Mouse (Mus musculus) kidney, postnatal 36 days (tissue): ENCODE data around the gene Elovl6.

Experiments
- DNase-seq, 2 experiments: peaks; one replicate each; pipeline ENCODE4 v3.0.0; 2021 to 2022; ENCODE audit warnings: mixed read lengths in 2 of 2

Gene Elovl6

DNA sequence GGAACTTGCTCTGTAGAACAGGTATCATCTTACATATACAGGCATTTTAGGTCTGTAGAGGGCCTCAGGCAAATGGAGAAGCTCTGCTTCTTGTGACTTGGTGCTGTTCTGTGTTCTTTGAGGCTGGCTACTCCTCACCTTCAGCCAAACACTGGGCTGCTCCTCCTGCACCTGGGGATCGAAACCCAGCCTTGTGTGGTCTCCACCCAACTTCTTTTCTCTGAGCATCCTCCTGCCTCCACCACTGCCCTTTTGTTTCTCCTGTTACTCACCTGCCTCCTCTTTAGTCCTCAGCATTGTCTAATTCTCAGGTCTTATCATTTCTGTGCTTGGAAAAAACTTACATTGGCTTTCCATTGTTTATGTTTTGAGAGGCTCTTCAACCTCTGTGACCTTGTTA lies 12.1 kb downstream of the Elovl6 start:
- DNase-seq: no peak

DNA sequence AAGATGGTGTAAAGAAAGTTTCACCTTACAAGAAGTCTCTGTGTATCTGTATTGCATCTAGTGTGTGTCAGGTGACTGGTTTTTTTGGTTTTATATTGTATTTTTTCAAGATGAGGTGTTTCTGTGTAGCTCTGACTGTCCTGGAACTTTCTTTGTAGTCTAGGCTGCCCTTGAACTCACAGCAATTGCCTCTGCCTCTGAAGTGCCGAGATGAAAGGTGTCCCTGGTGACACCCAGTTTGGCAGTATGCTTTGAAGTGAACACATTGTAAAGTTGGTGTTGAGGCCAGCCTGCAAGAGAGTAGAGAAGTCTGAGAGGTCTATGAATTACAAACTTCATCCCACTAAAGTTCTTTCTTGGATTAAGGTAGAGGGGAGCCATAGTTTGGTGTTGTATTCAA lies 13.1 kb downstream of the Elovl6 start:
- no peak for DNase-seq

DNA sequence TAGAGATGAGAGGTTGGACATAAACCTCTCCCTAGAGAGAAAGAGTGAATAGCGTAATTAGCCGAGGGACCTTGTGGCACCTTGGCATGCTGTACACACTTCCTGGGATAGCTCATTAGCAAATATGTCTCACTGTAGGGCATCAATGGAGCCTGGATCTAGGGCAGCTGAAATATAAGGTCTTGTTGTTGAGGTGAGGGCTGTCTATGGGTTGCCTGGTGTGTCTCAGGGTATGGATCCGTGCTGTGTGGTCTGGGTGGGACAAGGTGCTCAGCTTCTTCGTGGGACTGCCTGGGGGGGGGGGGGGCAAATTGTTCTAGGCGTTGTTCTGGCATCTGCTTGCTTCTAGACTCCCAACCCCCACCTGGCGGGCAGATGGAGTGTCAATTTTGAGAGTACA lies 13.6 kb downstream of the Elovl6 start:
- DNase-seq: no peak

DNA sequence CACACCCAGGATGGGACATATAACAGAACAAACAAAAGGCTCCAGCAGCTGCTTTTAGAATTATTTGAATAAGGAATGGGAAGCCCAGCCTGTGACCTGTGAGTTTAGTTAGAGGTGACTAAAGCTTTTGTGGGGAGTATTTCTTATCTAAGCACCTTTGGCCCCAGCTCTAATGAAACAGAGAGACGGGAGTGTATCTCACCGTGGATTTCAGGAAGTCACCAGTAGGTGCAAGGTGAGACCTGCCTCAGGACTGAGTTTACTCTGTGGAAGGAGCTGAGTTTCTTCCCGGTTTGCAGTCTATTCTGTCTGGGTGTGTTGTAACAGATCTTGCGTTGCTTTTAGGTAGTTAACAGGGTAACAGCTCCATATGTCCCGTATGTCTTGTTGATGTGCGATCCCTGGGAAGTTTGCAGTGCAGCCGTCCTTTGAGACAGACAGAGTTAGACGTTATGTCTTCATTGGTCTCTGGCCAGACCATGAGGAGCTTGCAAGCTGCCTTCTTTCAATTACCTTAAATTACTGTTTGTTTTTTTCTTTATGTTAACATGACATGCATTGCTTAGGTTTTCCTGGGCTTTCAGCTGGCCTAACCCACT lies 15.8 kb downstream of the Elovl6 start:
- DNase-seq: no peak

DNA sequence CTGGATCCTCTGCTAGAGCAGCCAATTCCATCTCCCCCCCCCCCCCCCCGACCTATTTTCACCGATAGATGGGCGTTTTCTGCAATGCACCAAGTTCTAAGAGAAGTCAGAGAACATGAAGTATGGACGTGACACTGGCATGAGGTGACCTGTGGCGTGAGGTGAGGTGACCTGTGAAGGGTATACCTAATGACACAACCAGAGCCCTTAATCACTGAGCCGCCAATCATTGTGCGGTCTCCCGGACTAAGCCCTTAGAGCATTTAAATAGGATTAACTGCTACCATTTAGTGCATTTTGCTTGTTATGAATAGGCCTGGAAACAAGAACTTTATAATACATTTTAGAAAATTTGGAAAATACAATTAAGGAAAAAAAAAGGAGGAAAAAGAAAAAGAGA lies 16.6 kb downstream of the Elovl6 start:
- no peak for DNase-seq

DNA sequence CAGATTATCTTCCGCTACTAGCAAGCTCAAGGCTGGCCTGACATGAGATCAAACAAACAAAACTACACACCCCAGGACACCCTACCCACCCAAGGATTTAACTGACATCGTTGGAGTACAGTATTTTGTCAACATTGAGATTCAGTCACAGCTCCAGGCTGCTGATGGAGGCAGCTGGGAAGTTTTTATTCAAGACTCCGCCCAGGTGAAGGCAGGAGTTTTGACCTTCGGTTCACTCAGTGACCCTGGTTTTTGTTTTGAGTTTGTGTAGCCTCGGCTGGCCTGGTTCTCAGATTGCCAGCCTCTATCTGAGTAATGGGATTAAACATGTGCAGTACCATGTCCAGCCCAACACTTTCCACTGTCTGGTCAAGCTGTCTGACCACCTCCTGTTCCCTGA lies 17.4 kb downstream of the Elovl6 start:
- peak; percentile 35 to 45 for DNase-seq

DNA sequence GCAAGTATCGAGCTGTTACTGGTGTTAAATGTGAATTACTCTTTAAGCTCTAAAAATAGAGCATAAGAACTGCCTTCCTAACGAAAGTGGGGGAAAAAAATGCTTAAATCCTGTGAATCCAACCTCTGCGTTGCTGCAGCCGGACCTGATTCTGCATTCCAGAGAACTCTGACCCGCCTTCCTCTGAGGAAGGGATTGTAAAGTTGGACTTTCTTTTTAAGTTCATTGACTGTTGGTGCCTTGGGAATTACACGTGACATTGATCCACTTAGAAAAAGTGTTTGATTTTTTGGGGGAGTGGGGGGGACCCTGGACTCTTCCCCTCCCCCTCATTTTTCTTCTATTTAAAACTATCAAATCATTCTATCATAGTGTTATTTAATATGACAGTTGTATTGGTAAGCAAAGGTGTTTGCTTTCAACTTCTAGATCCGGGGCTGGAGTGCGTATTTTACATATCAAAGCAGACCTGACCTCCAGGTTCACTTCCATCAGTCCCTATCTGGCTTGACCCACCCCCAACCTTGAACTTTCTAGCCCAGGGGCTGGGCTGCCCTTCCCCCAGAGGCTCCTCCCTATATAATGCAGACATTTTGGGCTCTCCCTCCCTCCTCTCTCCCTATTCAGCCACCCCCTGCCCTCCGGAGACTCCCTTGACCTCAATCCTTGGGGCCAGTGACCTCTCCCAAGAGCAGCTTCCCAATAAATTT lies 19.6 kb downstream of the Elovl6 start:
- no peak for DNase-seq

DNA sequence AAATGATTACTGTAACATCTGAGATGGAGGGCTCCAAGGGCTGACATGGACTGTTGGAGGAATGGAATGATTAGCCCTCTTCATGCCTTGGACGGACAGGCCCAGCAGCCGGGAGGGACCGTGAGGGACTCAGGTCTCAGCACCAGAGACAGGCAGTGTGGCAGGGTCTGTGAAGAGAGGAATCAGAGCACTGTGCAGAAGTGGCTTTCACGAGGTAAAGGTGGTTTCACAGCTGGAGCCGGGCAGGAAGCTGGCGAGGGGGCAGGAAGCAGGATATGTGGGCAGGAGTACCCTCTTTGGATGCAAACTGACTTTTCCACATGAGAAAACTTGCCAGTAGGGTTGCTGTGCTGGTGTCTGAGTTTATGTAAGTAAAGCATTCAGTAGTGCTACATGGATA lies 20.2 kb downstream of the Elovl6 start:
- DNase-seq: no peak

DNA sequence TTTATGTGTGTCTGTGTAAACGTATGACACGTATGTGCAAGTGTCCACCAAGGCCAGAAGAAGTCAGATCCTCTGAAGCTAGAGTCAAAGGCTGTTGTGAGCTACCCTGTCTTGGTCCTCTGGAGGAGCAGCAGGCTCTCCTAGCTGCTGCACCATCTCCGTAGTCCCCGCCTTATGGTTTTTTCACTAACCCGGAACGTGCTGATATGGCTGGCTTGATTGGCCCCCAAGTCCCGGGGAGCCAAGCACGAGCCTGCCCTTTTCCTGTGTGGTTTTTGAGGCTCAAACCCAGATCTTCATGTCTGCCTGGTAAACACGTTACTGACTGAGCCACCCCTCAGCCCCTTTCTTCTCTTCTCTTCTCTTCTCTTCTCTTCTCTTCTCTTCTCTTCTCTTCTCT lies 21.0 kb downstream of the Elovl6 start:
- DNase-seq: no peak

DNA sequence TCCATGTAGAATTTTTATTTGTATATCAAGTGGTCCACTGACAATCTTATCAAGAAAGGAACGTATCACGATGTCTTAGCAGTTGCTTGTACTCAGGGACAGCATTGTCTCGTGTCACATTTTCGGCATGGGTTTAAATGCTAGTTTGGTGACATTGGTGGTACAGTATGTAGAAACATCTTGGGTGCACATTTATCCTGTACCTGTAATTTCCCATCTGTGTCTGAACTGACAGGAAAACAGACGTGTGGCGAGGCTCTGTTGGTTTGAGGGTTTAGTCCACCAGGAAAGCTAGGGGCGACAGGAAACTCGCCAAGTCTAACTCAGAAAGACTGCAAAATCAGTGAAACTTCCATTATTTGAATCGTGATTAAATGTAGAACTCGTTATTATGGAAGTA lies 21.5 kb downstream of the Elovl6 start:
- no peak for DNase-seq

DNA sequence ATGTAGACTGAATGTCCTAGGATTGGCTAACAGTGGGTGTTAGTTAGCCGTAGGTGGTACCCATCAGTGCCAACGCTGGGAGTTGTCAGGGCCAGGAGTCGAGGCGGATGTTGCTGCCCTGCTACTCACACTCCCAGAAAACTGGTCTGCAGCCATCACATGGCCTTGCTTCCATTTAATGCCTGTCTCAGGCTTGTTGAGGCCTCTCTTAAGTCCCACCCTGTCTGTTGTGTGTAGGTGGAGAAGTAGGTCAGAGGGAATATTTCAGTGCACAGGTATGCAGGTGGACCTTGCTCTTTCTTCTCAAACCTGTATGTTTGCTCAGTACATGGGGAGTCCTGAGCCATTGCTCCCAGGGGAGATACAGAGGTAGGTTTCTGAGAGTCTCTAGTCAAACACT lies 22.3 kb downstream of the Elovl6 start:
- DNase-seq: peak; percentile 26 to 61

DNA sequence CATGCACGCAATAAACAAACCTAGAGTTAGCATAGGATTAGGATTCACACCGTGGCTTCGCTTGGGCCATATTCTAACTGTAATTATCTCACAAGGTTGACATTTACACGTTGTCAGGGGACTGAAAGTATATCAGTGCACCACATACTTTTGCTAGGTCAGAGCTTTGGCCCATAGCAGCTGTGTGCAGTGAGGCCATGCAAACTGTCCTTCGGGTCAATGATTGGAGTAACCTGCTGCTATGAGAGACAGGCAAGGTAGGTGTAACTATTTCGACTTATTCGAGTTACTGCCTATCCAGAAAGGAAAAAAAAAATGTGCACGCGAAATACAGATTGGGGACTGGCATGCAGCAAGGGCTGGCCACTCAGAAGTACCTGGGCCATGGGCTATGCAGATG lies 24.9 kb downstream of the Elovl6 start:
- DNase-seq: peak; percentile 32 to 43

DNA sequence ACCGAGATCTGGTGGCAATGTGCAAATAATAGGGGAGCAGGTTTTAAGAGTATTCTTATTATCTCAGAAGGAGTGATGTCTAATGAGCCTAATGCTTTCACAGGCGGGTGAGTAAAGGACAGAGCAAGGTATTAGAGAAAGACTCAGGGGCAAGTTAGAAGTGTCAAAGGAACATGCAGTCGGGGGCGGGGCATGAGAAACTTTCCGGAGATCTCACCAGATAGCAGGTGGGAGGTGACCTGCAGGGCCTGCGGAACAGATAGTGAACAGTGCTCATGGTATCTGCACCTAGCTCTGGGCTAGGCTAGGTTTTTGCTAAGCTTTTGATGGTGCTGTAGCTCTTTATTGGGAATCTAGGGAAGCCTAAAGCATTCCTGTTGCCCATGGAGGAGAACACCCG lies 25.4 kb downstream of the Elovl6 start:
- no peak for DNase-seq

DNA sequence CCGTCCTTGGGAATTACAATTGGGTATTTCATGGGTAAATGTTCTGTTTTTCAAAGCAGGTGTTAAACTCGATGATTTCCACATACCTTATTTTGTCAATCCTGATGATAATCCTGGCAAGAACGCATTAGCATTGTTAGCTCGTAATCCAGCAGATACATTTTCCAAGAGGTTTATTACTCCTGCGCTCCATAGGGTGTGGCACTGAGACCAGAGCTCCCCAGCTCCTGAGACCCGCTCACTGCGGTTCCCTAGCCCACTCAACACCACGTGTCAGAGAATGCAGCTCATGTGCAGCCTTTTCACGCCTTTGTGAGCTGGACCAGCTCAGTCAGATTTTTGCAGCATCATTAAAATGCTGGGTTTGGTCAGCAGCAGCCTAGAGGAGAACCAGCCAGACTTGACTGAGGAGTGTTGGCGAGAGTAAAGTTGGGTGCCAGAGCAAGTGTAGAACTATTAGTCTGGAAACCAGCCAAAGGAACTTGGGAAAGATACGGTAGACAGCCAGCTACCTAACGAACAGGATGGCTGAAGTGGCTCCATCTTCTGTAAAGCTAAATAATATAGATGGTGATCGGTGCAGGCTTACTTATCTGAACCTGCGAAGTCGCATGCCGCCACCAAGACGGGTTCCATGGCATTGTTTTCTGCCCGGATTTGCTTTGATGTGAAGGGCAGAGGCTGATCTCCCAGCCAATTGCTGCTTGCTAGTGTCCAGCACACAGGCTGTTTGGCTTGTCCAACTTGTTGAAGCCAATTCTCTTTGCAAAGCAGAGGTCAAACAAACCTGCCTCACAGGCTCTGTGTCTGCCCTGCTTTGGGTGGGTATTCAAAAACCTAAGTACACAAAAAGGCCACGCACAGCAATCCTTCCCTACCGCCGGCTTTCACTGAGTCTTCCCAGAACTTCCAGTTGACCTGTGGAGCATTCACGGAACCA lies 26.1 kb downstream of the Elovl6 start:
- peak; percentile 46 to 61 for DNase-seq

DNA sequence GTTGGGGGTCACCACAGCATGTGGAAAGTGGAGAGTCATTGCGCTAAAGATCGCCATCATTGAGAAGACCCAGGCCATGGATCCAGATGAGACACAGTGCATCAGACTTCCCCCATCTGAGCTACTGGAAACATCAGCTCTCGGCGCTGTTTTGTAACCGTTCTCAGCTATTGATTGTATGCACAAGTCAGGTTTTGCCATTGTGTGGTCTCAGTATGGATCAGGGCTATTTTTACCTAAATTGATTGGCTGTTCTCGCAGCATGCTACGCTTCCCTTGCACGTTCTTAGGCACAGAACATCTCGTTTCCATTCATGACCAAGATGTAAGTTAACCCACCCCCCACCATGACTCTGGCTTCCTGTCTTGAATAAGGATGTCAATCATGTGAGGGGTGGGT lies 27.9 kb downstream of the Elovl6 start:
- DNase-seq: no peak

DNA sequence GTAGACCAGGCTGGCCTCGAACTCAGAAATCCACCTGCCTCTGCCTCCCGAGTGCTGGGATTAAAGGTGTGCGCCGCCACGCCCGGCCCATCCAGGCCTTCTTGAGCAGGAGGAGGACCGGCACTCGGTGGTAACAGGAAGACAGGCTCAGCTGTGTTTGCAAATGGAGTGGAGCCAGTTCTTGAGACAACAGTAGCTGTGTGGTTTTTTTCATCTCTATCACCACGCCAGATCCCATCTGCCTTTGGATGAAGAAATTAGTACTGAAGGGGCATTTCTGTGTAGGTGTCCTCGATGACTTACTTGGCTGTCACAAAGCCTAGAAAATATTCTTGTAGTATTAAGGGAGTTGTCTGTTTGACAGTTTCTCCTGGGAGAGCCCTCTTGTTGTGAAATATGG lies 28.9 kb downstream of the Elovl6 start:
- no peak for DNase-seq

DNA sequence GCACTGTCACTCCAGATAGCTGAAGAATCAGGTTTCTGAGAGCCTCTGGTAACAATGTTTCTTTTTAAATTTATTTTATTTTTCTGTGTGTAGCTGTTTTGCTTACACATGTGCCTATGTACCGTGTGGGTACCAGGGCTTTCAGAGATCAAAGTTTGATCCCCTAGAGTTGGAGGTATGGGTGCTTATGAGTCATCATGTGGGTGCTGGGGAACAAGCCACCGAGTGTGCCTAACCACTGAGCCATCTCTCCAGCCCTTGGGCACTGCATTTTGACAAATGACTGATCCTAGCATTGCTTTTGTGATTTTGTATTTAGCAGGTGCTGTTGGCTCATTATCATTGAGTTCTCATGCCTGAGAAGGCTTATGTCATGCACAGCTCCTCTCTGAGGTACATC lies 29.7 kb downstream of the Elovl6 start:
- DNase-seq: no peak

DNA sequence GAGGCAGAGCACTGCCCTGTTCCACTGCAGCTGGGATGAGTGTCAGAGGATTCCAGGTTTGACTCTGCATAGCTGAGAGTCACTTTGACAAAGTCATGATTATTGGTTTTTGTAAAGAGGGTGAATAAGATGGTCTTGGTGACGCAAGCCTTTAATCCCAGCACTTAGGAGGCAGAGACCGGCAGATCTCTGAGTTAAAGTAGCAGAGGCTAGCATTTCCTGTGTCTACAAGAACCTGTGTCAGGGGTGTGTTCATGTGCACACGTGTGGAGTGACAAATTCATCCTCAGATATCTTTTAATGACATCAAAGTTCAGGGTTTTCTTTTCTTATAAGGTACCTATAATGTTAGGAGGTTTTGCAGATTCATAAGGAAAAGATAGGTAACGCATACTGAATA lies 30.3 kb downstream of the Elovl6 start:
- DNase-seq: no peak

DNA sequence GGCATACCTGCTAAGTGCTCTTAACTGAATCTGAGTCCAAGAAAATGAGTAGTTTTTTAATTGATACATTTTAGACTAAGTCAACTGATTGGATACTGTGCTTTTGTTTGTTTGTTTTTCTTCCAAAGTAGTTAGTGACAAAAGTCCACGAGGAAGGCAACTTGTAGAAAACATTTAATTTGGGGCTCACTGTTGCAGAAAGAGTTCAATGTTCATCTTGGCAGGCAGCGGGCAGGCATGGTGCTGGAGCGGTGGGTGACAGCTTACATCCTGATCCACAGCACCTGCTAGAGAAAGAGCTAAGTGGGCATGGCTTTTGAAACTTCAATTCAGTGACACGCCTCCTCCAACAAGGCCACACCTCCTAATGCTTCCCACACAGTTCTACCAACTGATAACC lies 31.7 kb downstream of the Elovl6 start:
- DNase-seq: peak; percentile 58 to 61

DNA sequence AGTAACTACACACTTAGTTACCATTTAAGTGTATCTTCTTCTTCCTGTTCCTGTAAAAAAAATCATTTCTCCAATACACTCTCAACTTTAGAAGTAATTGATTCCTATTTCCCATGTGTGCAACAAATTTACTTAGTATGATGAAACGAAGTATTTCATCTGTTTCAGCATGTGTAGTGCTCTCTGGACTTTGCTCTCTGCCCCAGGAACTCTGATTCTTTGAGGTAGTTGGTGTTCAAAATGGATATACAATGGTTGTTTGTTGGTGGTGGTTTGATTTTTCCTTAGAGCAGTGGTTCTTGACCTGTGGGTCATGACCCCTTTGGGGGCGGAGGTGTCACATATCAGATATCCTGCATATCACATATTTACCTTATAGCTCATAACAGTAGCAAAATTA lies 32.7 kb downstream of the Elovl6 start:
- DNase-seq: peak; percentile 33 to 36

DNA sequence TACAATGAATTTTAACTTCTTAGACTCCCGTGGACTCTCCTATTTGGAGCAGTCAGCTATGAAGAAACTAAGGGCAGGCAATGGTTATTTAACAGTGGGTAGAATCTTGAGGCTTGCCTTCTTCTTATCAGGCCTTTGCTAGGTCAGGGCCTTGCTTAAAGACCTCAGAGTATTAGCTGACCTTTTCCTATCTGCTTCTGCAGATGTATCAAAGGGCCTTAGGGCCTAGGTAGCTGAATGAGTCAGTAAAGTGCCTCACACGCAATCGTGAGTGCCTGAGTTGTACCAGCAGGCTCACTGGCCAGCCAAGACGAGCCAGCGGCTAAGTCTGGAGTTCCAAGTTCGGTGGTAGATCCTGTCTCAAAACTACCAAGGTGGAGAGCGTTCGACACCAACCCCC lies 33.3 kb downstream of the Elovl6 start:
- no peak for DNase-seq

DNA sequence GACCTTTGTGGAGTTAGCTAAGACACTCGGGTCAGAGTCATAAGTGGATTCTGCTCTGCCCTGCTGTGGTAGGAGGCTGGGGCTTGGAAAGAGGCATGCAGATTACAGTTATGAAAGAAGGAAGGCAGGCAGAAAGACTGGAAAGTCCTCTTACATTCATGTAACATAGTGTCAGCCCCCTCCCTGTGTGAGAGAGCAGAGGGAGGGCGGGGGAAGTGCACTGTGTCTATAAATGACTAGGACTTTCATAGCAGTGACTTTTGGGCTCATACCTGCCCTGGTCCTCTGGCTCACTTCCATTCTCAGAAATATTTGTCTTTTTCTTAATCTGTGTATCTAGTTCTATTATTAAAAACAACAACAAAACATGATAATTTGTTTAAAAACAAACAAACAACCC lies 33.9 kb downstream of the Elovl6 start:
- no peak for DNase-seq

DNA sequence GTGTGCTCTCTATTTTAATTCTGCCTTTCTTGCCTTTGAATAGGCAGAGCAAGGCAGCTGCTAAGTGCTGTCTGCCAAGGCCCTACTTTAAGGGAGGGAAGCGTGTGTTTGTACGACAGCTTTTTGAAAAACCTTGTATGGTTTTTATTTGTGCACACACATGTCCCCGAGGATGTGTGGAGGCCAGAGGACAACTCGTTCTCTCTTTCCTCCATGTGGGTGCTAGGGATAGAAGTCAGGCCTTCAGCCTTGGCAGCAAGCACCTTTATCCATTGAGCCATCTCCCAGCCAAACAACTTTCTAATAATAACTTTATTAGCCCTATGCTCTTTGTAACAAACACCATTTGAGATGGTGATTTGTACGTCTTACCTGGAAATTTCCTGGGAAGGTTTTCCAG lies 34.7 kb downstream of the Elovl6 start:
- DNase-seq: no peak

DNA sequence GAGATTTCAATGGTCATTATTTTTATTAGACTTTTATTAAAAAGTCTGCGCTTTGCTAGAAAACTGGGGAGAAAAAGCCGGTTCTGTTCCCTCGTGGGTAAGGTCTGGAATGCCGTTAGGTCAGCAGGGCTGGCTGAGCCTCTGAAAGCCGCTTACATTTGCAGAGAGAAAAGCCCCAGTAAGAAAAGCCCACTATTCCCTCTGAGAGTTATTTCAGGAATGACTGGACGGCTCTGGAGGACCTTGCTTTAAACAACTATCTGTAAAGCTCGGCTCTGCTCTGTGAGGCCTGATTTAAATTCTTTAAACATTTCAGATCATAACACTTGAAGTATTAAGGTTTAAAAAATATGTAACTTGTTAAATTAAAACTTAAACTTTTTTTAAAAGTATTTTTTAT lies 36.4 kb downstream of the Elovl6 start:
- no peak for DNase-seq
